Mouse (Mus musculus) heart, adult 2 months (tissue): ENCODE measurements at regions not wholly inside any gene's neighbourhood (a gene's known extent, or its start where the extent isn't known, plus 50 kb on each side); places are given as distances from the start of the nearest gene placed in this dataset.

Experiments
- DNase-seq, 2 experiments: peaks; one replicate each; pipeline ENCODE4 v3.0.0; 2021
- H3K27ac ChIP-seq: fragments of 200-600 bp; 2 replicates; pipeline ENCODE4 v1.8.1; 2022
- H3K27me3 ChIP-seq: fragments of 200-500 bp; 2 replicates; pipeline ENCODE4 v1.6.1; 2012; ENCODE audit warnings: mild to moderate bottlenecking, low read length, inconsistent platforms, mixed read lengths; ENCODE audit not compliant: control insufficient read depth, insufficient read depth
- H3K36me3 ChIP-seq: fragments of 200-500 bp; 2 replicates; pipeline ENCODE4 v1.6.1; 2012; ENCODE audit warnings: low read length, inconsistent platforms; ENCODE audit not compliant: control insufficient read depth, insufficient read depth
- H3K4me1 ChIP-seq: fragments of 200-500 bp; 2 replicates; pipeline ENCODE4 v1.6.1; 2011; ENCODE audit warnings: low read length; ENCODE audit not compliant: control insufficient read depth, insufficient read depth
- H3K4me3 ChIP-seq: fragments of 200-600 bp; 2 replicates; pipeline ENCODE4 v1.8.1; 2022
- H3K79me2 ChIP-seq: fragments of 200-500 bp; replicated peaks from 2 replicates; pipeline ENCODE4 v1.6.1; 2012; ENCODE audit warnings: mild to moderate bottlenecking, inconsistent platforms, low read length, moderate library complexity, mixed read lengths; ENCODE audit not compliant: control insufficient read depth, insufficient read depth
- H3K9ac ChIP-seq: fragments of 200-500 bp; 2 replicates; pipeline ENCODE4 v1.6.1; 2012; ENCODE audit warnings: low read depth, mild to moderate bottlenecking, control low read depth, inconsistent platforms, low read length, mixed read lengths
- CTCF ChIP-seq: fragments of 200-600 bp; IDR thresholded peaks from 2 replicates; pipeline ENCODE4 v1.8.1; 2022; ENCODE audit warnings: antibody characterized with exemption, mild to moderate bottlenecking, moderate library complexity
- EP300 ChIP-seq: fragments of 200-500 bp; IDR thresholded peaks from 2 replicates; pipeline ENCODE4 v1.6.1; 2011; ENCODE audit warnings: low read depth, low read length, control low read depth; ENCODE audit not compliant: insufficient read depth
- POLR2A ChIP-seq: fragments of 200-500 bp; IDR thresholded peaks from 2 replicates; pipeline ENCODE4 v1.6.1; 2011; ENCODE audit warnings: mild to moderate bottlenecking, low read depth, low read length, control low read depth; ENCODE audit not compliant: insufficient read depth
- WGBS: fragments of 180-500 bp; shearing (Covaris S2); methylation state at CpG from one replicate; pipeline ENCODE4 v1.1.7; 2018; 5-methylcytosine and 5-hydroxymethylcytosine counted together
- intact Hi-C: fragments of 180-260 bp; cut with DNase I; formaldehyde crosslinking; loops from one replicate; pipeline ENCODE4 v1.15.1; 2025

DNA sequence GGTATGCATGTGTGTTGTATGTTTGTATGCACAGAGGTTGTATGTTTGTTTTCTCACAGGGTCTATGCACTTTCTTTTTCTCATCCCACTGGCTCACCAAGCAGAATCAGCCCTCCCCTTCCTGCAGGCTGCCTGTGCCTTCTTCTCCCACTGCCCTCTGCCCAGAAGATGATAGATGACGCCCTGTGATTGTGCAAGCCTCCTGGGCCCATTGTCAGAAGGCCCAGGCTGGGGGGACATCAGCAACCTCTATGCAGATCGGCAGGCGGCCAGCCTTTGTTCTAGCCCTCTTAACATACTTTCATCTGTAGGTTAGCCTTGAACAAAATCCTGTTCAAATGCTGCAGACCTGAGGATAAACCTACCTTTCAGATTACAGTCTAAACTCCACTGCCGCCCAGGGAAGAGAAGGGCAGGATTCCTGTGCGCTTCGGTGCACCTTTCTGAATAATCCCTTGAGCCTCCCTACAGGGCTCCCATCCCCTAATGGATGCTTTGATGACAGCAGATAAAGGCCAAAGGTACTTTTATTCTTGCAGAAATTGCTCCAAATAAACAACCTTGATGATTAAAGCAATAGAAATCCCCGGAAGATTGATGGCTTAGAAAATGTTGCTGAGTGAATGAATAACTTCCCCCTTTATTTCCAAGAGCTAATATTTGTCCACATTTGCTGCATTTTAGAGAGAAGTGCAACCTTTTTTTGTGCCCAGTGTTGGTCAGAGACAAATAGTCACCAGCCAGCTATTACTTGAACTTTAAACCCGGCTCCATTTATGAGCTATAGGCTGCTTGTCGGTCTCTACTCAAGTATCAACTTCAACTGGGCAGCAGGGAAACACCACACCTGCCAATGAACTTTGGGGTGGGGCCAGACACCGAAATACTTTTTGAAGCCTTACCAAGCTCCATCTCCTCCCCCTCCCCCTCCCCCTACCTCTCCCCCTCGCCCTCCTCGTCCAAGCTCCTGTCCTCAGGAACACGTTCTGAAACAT lies 279.4 kb downstream of the Fam49a start:
- WGBS, result 68% methylated on average over 13 of the region's 13 CpGs
- TF ChIP-seq EP300, result no peak
- no peak for TF ChIP-seq POLR2A
- TF ChIP-seq CTCF, result no peak
- intact Hi-C loops, result no loop called here
- DNase-seq, result no peak
- H3K4me3 ChIP-seq, result no peak overlapping the region
- H3K36me3 ChIP-seq, result no peaks in the 10 kb centered on the region
- H3K27me3 ChIP-seq, result no peaks in the 10 kb centered on the region
- no peaks in the 10 kb centered on the region for H3K79me2 ChIP-seq
- H3K27ac ChIP-seq, result no peak overlapping the region
- no peaks in the 10 kb centered on the region for H3K4me1 ChIP-seq
- no peak overlapping the region for H3K9ac ChIP-seq

- DNase-seq, result no peak
- H3K4me3 ChIP-seq, result no peak overlapping the region
- TF ChIP-seq POLR2A (no peak), EP300 (no peak), CTCF (no peak)
- H3K4me1 ChIP-seq, result no peaks in the 10 kb centered on the region
- H3K27ac ChIP-seq, result no peak overlapping the region
- no peaks in the 10 kb centered on the region for H3K27me3 ChIP-seq
- 67% methylated on average over 3 of the region's 3 CpGs for WGBS
- intact Hi-C loops, result no loop called here
- no peak overlapping the region for H3K9ac ChIP-seq
- no peaks in the 10 kb centered on the region for H3K36me3 ChIP-seq
- no peaks in the 10 kb centered on the region for H3K79me2 ChIP-seq
Observed at GRCm38 (mm10) chr12:12539291-12539690, 277.4 kb downstream of the Fam49a start.

GRCm38 (mm10) chr12:12534779-12535178 lies 272.8 kb downstream of the Fam49a start:
- TF ChIP-seq EP300 (no peak), CTCF (no peak), POLR2A (no peak)
- DNase-seq, result no peak
- Histone ChIP-seq H3K4me3 (no peak overlapping the region), H3K27ac (no peak overlapping the region), H3K4me1 (no peaks in the 10 kb centered on the region), H3K36me3 (no peaks in the 10 kb centered on the region), H3K9ac (no peak overlapping the region), H3K27me3 (no peaks in the 10 kb centered on the region), H3K79me2 (no peaks in the 10 kb centered on the region)
- WGBS, result 23% methylated on average over 2 of the region's 2 CpGs
- intact Hi-C loops, result no loop called here

DNA sequence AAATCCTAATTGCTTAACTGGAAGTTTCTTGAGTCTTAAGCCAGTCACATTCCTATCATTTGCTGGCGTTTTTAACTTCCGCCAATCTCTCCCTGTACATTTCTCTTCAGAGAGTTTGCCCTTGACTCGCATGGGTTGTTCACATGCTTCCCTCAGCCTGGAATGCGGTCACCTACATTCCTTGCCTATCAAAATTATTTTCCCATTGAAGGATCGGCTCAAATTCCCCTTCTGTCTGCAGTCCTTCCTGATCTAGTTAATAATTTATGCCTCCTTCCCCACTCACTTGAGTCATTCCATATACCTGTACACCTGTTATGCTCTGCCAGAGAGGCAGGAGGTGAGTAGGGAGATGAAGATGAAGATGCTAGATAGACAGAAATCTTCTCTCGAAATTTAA lies 268.9 kb downstream of the Fam49a start:
- H3K36me3 ChIP-seq, result no peaks in the 10 kb centered on the region
- H3K4me1 ChIP-seq, result no peaks in the 10 kb centered on the region
- DNase-seq, result no peak
- no peak overlapping the region for H3K27ac ChIP-seq
- H3K79me2 ChIP-seq, result no peaks in the 10 kb centered on the region
- no peaks in the 10 kb centered on the region for H3K27me3 ChIP-seq
- H3K9ac ChIP-seq, result no peak overlapping the region
- WGBS, result 47% methylated on average over 6 of the region's 6 CpGs
- TF ChIP-seq EP300, result no peak
- TF ChIP-seq CTCF, result no peak
- TF ChIP-seq POLR2A, result no peak
- no peak overlapping the region for H3K4me3 ChIP-seq
- intact Hi-C loops, result no loop called here

- WGBS, result 79% methylated on average over 5 of the region's 5 CpGs
- intact Hi-C loops, result no loop called here
- H3K4me3 ChIP-seq, result no peak overlapping the region
Observed at GRCm38 (mm10) chr12:12529541-12529940, 267.6 kb downstream of the Fam49a start.

GRCm38 (mm10) chr12:12528478-12528981 lies 266.6 kb downstream of the Fam49a start:
- no peak overlapping the region for H3K9ac ChIP-seq
- H3K27me3 ChIP-seq, result no peaks in the 10 kb centered on the region
- H3K4me3 ChIP-seq, result no peak overlapping the region
- H3K4me1 ChIP-seq, result no peaks in the 10 kb centered on the region
- no peaks in the 10 kb centered on the region for H3K36me3 ChIP-seq
- 68% methylated on average over 3 of the region's 3 CpGs for WGBS
- intact Hi-C loops, result no loop called here
- no peak for DNase-seq
- no peaks in the 10 kb centered on the region for H3K79me2 ChIP-seq
- no peak for TF ChIP-seq POLR2A
- H3K27ac ChIP-seq, result no peak overlapping the region

More at GRCm38 (mm10) chr12:12529541-12529940, 267.6 kb downstream of the Fam49a start:
- Histone ChIP-seq H3K36me3 (no peaks in the 10 kb centered on the region), H3K79me2 (no peaks in the 10 kb centered on the region), H3K27ac (no peak overlapping the region), H3K4me1 (no peaks in the 10 kb centered on the region), H3K27me3 (no peaks in the 10 kb centered on the region), H3K9ac (no peak overlapping the region)
- TF ChIP-seq CTCF (no peak), EP300 (no peak), POLR2A (no peak)
- DNase-seq, result no peak
